Mouse (Mus musculus) right cerebral cortex, postnatal 10 days (tissue): ENCODE data around the gene Teddm3.
"Not testable (repeated sequence)": the region's sequence is repeated elsewhere in the genome, so short reads cannot be mapped to it uniquely, and the experiment has no call there.

ENCODE experiments used
- DNase-seq, 2 experiments: peaks; one replicate each; pipeline ENCODE4 v3.0.0; 2021; ENCODE audit warnings: low spot score in 2 of 2

Teddm3 gene

DNA sequence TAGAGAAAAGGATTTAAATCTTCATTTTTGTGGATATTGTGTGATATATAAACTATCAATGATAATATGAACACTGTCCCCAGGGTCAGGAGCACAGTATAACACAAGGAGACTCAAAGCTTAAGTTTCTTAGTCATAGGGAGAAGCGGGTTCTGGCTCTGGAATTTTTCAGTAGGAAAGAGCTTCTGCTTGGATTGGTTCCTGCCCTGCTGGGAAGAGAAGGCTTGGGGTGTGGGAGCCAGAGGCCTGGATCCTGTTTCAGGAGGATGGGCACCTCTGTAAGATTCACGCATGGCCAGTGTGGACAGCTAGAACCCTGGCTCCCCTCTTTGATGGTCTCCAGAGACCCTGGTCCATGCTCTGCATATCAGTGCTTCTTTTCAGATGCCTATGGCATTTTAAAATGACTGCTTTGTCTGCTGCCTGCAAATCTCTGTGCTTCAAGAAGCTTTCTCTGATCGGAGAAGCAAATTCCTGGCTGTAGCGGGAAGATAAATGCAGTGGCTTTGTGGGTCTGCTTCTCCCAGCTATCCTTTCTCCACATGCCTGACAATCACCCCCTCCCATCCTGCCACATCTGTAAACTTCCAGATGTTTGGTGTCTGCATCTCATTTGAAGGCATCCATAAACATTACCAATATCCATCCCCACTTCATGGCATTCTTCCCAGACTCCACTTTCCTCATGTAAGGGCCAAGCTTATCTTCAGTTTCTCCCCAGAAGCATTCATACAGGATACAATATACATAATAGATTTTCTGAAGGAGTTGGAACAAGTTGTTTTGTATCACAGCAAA, 2.0 kb downstream of the Teddm3 start:
- DNase-seq, result peak in 1 of 2 experiments; percentile 21

DNA sequence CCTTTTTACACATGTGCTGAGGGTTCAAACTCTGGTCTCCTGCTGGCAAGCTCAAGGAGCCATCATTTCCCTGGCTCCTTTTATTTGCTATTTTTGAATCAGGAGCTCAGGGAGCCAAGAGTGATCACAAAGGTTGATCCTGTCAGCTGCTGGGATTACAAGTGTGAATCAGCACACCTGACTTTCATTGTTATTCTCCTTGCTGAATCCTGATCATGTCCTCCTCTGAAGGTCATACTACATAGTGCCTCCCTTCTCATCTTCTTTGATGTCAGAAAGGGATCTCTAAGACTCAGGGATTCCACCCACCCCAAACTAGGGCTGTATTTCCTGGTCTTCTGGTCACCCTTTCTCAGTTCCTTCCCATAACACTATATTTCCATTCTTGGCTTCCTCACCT, 3.9 kb downstream of the Teddm3 start:
- no peak for DNase-seq

DNA sequence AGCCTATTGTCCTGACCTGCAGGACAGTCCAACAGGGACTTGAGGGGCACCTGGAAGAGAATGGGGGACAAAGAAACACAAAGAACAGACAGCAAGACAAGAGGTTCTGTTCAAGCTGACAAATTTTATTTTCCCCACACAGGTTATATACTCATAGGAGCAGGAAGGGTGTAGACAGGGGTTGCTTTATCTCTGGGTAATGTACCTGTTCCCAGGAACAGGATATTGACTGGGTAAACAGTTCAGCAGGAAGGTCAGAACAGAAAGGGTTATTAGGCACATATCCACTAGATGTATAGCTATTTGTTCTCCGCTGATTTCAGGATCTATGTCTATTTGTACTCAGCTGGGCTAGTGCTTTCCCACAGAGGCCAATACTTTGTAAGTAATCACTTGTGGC, 5.3 kb downstream of the Teddm3 start:
- not testable (repeated sequence) for DNase-seq

DNA sequence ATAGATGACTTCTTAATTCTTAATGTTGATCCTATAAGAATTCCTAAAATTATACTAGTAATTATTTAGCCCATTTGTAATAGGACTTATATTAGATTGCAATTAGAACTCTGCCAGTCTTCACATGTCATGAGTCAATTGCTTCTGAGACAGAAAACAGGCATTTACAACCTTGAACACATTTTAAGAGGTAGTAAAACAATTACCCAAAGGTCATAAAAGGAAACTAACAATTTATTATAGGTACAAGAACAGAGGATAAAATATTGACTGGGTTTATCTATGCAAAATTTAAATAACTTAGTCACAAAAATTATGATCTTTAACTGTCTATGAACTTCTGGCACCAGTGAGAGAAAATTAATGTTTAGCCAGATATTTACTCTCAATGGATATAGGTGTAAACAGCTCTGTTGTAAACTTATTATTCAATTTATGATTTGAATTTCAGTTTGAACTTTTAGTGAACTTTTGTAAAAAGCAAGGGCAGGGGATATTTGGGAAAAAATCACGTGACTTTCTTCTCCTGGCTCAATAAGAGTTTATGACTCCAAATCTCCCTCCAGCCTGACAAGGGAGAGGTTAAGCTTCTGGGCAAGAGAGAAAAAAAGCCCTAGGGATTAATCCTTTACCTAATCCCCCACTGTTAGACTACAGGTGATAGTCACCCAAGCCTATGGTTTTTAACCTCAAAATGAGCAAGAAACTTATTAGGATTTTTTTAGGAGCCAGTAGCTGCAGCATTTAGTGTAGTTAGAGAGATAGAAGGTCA, 17.3 kb downstream of the Teddm3 start:
- no peak for DNase-seq

DNA sequence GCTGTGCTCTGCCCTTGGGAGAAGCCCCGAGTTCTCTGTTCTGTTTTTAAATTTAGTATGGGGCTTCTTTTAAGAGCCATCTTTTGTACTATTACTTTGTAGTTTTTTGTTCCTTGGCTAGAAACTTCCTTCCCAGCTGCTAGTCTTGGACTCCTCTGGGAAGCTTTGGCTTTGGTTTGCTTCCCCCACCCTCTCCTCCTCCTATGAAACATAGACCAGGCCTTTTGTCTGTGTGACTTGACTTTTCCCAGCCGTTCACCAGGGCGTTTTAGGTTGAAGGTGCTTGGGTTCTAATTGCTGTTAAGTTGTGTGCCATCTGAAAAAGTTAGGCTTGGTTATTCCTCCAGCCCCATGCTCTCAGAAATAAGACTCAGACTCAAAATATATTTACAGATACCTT, 26.1 kb downstream of the Teddm3 start:
- not testable (repeated sequence) for DNase-seq

DNA sequence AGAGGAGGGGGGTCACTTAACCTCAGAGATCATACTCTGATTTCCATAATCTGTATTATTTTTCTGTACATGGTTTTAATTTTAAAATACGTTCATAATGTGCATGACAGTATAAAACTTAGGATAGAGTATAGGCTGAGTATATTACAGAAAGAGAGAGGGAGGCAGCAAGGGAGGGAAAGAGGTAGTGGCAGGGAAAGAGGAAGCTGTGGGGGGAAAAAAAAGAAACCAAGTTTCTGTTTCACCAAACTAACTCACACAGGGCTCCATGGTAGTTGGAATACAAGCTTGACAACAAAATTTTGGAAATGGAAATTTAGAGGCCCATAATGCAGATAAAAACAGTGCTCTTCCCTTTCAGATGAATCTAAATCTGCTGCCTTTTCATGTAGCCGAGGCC, 31.0 kb downstream of the Teddm3 start:
- not testable (repeated sequence) for DNase-seq

DNA sequence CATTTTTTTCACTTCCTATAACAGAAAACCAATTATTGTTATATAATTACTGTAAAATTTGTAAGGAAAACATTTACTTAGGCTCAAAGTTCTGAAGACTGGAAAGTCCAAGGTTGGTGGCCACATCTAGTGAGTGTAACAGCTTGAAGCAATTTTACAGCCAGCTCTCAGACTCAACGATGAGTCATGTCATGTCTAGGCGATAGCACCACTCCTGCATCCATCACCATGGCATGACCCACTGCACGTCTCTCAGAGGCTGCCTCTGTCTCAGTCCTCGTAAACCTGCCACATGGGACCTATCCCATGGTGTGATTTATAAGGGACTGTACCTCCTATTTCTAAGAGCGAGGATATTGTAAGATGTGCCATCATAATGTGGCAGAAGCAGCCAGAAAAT, 37.7 kb downstream of the Teddm3 start:
- no peak for DNase-seq

DNA sequence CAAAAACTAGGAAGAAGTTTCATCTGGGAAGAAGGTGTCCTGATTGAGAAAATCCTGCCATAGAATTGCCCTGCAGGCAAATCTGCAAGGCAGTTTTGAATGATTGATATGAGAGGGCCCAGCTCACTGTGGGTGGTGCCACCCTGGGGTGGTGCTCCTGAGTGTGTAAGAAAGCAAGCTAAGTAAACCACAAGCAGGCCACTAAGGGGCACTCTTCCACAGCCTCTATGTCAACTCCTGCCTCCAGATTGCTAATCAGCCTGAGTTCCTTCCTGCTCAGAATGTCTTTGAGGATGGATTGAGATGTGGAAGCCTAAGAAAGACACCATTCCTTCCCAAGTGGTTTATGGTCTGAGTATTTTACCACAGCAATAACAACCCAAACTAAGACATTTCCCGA, 44.3 kb downstream of the Teddm3 start:
- DNase-seq, result no peak
